Mouse (Mus musculus): ENCODE measurements around the gene Amigo1. TPM values are rescaled to one million over a fixed set of nuclear protein-coding genes. Genes with fewer than 3 reads are reported as not detected.
A peak's percentile ranks its signal among the peaks of the same experiment; 100 is the strongest.
"Not testable (repeated sequence)": the region's sequence is repeated elsewhere in the genome, so short reads cannot be mapped to it uniquely, and the experiment has no call there.

Gene Amigo1
- polyA plus RNA-seq, 1 experiment from 2014 or later, result 14.4 TPM

DNA sequence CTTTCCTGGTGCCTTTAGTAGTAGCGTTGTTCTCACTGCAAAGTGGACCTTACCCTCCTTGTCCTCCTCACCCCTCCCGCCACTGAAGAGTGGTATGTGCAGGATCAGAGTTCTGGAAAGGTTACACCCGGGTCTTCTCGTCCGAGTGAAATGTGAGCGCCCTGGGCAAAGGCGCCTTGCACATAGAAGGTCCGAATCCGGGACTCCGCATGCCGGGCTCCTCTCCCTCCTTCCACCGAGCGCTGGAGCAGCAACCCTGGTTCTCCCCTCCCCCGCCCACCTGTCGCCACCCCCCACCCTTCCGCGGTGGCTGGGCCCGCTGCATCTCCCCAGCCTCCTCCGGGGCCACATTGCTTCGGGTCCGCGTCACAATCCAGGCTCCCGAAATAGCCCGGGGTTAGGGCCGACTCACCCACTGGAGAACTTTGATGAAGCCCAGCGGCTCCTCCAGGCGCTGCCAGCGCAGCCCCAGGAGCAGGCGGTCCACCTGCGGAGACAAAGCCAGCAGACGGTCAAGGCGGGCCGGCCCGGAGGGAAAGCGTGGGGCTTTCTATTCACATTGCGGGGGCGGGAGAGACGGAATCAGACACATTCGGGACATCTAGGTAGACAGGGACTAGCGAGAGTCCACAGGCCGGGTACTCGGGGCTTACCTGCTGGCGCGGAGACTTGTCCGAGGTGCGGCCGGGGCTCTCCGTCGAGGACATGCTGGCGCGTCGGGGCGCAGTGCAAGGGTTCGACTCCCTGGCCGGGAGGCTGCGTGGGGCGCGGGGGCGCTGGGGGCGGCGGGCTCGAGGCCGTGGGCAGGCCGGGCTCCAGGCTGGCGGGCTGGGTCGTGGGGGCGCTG lies 39.8 kb downstream of the Amigo1 start:
- 4% methylated on average over 67 of the region's 67 CpGs for WGBS
- Histone ChIP-seq H3K9ac (0 out of 2 replicates have a peak overlapping the region, but pooled peaks have one; percentile 8), H3K4me3 (peak overlapping the region; percentile 39), H3K4me1 (peaks cover 15% of the 10 kb centered on the region), H3K27ac (no peak overlapping the region), H3K27me3 (replicated peaks) (peaks cover 41% of the 10 kb centered on the region), H3K36me3 (replicated peaks) (no peaks in the 10 kb centered on the region), H3K9me3 (no peaks in the 10 kb centered on the region), H3K4me2 (peak overlapping the region; percentile 72)
- peak; percentile 54 for ATAC-seq (replicated peaks)

GRCm38 (mm10) chr3:108226558-108227350 lies 40.6 kb downstream of the Amigo1 start, which contains the start of gene Sypl2:
Sypl2 (minus strand) TSS chr3:108226648.
- 1% methylated on average over 44 of the region's 44 CpGs for WGBS
- Histone ChIP-seq H3K36me3 (replicated peaks) (no peaks in the 10 kb centered on the region), H3K4me1 (peaks cover 15% of the 10 kb centered on the region), H3K9me3 (no peaks in the 10 kb centered on the region), H3K9ac (0 out of 2 replicates have a peak within 1 kb of the TSS, but pooled peaks have one; percentile 8), H3K27me3 (replicated peaks) (peaks cover 41% of the 10 kb centered on the region), H3K4me2 (peak within 1 kb of the TSS; percentile 72), H3K4me3 (peak within 1 kb of the TSS; percentile 39), H3K27ac (no peak within 1 kb of the TSS)
- 0 out of 2 replicates have a peak, but pooled peaks have one; percentile 20 for ATAC-seq (replicated peaks)

GRCm38 (mm10) chr3:108227521-108227920 lies 41.4 kb downstream of the Amigo1 start:
- Histone ChIP-seq H3K36me3 (replicated peaks) (no peaks in the 10 kb centered on the region), H3K4me1 (peaks cover 15% of the 10 kb centered on the region), H3K27me3 (replicated peaks) (peaks cover 41% of the 10 kb centered on the region), H3K9ac (no peak overlapping the region), H3K4me3 (no peak overlapping the region), H3K9me3 (no peaks in the 10 kb centered on the region), H3K27ac (no peak overlapping the region), H3K4me2 (no peak overlapping the region)
- 85% methylated on average over 2 of the region's 2 CpGs for WGBS
- ATAC-seq (replicated peaks), result no peak

DNA sequence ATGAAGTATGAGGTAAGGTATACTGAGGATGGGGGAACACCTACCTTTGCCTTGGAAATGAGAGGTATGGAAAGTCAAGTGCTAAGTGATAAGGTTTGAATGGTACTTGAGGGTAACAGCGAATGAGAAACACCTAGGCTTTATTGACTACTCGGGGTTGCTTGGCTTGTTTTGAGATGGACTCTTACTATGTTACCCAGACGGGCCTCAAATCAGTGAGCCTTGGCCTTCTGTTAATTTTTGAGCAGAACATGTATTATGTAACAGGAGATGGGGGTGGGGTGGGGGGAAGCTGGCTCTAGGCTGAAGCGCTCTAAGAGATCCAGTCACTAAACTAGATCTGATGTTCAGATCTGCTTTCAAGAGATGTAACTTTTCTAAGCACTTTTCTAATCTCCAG lies 45.5 kb downstream of the Amigo1 start:
- Histone ChIP-seq H3K27me3 (replicated peaks) (peaks cover 11% of the 10 kb centered on the region), H3K9me3 (no peaks in the 10 kb centered on the region), H3K4me3 (no peak overlapping the region), H3K27ac (no peak overlapping the region), H3K36me3 (replicated peaks) (no peaks in the 10 kb centered on the region), H3K9ac (no peak overlapping the region), H3K4me2 (no peak overlapping the region), H3K4me1 (peaks cover 6% of the 10 kb centered on the region)
- ATAC-seq (replicated peaks), result no peak
- 82% methylated on average over 4 of the region's 4 CpGs for WGBS

GRCm38 (mm10) chr3:108237474-108238102 lies 51.5 kb downstream of the Amigo1 start:
- H3K4me3 ChIP-seq; H3K9ac ChIP-seq; H3K36me3 ChIP-seq (replicated peaks); H3K27ac ChIP-seq; H3K27me3 ChIP-seq (replicated peaks); H3K4me1 ChIP-seq; H3K4me2 ChIP-seq; ATAC-seq (replicated peaks); H3K9me3 ChIP-seq: not testable (repeated sequence)
- WGBS, result 87% methylated on average over 4 of the region's 4 CpGs

DNA sequence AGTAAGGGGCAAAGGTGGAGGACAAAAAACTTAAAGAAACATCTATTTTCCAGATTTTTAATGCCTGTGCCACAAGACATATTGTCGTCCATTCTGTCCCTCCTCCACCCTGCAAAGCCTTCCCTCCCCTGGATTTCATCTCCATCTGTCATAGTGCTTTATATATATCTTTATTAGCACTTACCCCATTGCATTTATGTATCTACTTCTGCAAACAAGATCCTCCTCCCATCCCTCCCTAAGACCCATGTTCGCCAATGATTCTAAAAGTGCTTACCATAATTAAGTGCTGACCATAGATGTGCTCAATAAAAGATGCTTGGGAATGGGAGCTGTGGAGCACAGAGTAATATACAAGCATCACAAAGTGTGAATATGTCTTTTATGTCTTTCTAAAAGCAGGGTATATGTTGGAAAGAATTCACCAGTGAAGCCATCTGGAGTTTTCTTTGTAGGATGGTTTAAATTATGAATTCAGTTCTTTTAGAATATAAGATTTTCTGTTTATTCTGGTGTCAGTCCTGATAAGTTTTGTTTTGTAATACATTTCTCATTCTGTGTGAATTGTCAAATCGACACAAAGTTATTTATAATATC lies 55.2 kb downstream of the Amigo1 start:
- no peak overlapping the region for H3K27ac ChIP-seq
- 91% methylated on average over 3 of the region's 3 CpGs for WGBS

More for the DNA sequence above, 55.2 kb downstream of the Amigo1 start:
- Histone ChIP-seq H3K36me3 (replicated peaks) (no peaks in the 10 kb centered on the region), H3K4me3 (no peak overlapping the region), H3K9me3 (no peaks in the 10 kb centered on the region), H3K9ac (no peak overlapping the region), H3K27me3 (replicated peaks) (no peaks in the 10 kb centered on the region), H3K4me2 (no peak overlapping the region), H3K4me1 (no peaks in the 10 kb centered on the region)
- no peak for ATAC-seq (replicated peaks)

Other genes starting within 250 kb of the Amigo1 start
- gene Gstm6, start 242.6 kb upstream of the Amigo1 start, polyA plus RNA-seq (2015; fragmentation: Nextera tagmentation; extraction: Ambion mirVana), result 17.5 and 18.9 TPM in 2 replicates
- 0.25 TPM in 1 of 2 replicates, not detected in the other for gene Gstm3, start 217.1 kb upstream of the Amigo1 start, polyA plus RNA-seq (2015; fragmentation: Nextera tagmentation; extraction: Ambion mirVana)
- gene Gstm2, start 199.9 kb upstream of the Amigo1 start, polyA plus RNA-seq (2015; fragmentation: Nextera tagmentation; extraction: Ambion mirVana), result 11.0 and 11.5 TPM in 2 replicates
- gene Gstm1, start 168.4 kb upstream of the Amigo1 start, polyA plus RNA-seq (2015; fragmentation: Nextera tagmentation; extraction: Ambion mirVana), result 74.4 and 97.4 TPM in 2 replicates
- 18.3 and 19.8 TPM in 2 replicates for gene Gstm4, start 141.4 kb upstream of the Amigo1 start, polyA plus RNA-seq (2015; fragmentation: Nextera tagmentation; extraction: Ambion mirVana)
- 67.9 and 76.2 TPM in 2 replicates for gene Ampd2, start 99.7 kb upstream of the Amigo1 start, polyA plus RNA-seq (2015; fragmentation: Nextera tagmentation; extraction: Ambion mirVana)
- gene Gnat2, start 93.5 kb upstream of the Amigo1 start, polyA plus RNA-seq (2015; fragmentation: Nextera tagmentation; extraction: Ambion mirVana), result 0.28 and 0.38 TPM in 2 replicates
- gene Gnai3, start 40.2 kb upstream of the Amigo1 start, polyA plus RNA-seq (2015; fragmentation: Nextera tagmentation; extraction: Ambion mirVana), result 111 and 114 TPM in 2 replicates
- 5.2 and 5.7 TPM in 2 replicates for gene Gpr61, start 31.5 kb upstream of the Amigo1 start, polyA plus RNA-seq (2015; fragmentation: Nextera tagmentation; extraction: Ambion mirVana)
- gene Cyb561d1, start 14.9 kb downstream of the Amigo1 start, polyA plus RNA-seq (2015; fragmentation: Nextera tagmentation; extraction: Ambion mirVana), result 4.1 and 4.6 TPM in 2 replicates
- gene Atxn7l2, start 24.6 kb downstream of the Amigo1 start, polyA plus RNA-seq (2015; fragmentation: Nextera tagmentation; extraction: Ambion mirVana), result 26.4 and 26.8 TPM in 2 replicates
- 0.27 and 0.70 TPM in 2 replicates for gene Sypl2, start 40.3 kb downstream of the Amigo1 start, polyA plus RNA-seq (2015; fragmentation: Nextera tagmentation; extraction: Ambion mirVana)
- gene Psma5, start 70.6 kb downstream of the Amigo1 start, polyA plus RNA-seq (2015; fragmentation: Nextera tagmentation; extraction: Ambion mirVana), result 224 and 234 TPM in 2 replicates
- 22.1 and 22.3 TPM in 2 replicates for gene Sort1, start 97.7 kb downstream of the Amigo1 start, polyA plus RNA-seq (2015; fragmentation: Nextera tagmentation; extraction: Ambion mirVana)
- gene Mybphl, start 178.6 kb downstream of the Amigo1 start, polyA plus RNA-seq (2015; fragmentation: Nextera tagmentation; extraction: Ambion mirVana), result not detected in 2 replicates
- 7.7 and 8.8 TPM in 2 replicates for gene Psrc1, start 197.5 kb downstream of the Amigo1 start, polyA plus RNA-seq (2015; fragmentation: Nextera tagmentation; extraction: Ambion mirVana)
- 38.5 and 43.3 TPM in 2 replicates for gene Celsr2, start 229.2 kb downstream of the Amigo1 start, polyA plus RNA-seq (2015; fragmentation: Nextera tagmentation; extraction: Ambion mirVana)

Measured in midbrain, embryonic 15.5 days (tissue).